Mouse (Mus musculus) limb, embryonic 13.5 days (tissue): Measurements from ENCODE around the gene Depdc1b. TPM values are rescaled to one million over a fixed set of nuclear protein-coding genes. Genes with fewer than 3 reads are reported as not detected.

Source experiments
- ATAC-seq: fragments of 200-750 bp; cut with Nextera tagmentation; 2 replicates; pipeline ENCODE4 v1.8.0; 2017; ENCODE audit warnings: low read depth, moderate number of reproducible peaks, moderate TSS enrichment; ENCODE audit not compliant: low FRiP score
- H3K27ac ChIP-seq: fragments of 300-500 bp; sonication (generic); 2 replicates; pipeline ENCODE4 v1.5.1; 2015; ENCODE audit warnings: inconsistent platforms, mild to moderate bottlenecking, moderate library complexity
- H3K27me3 ChIP-seq: fragments of 300-500 bp; sonication (generic); 2 replicates; pipeline ENCODE4 v1.6.1; 2015; ENCODE audit warnings: mild to moderate bottlenecking, inconsistent platforms
- H3K36me3 ChIP-seq: fragments of 300-500 bp; sonication (generic); 2 replicates; pipeline ENCODE4 v1.6.1; 2015; ENCODE audit warnings: inconsistent platforms, mild to moderate bottlenecking, moderate library complexity
- H3K4me1 ChIP-seq: fragments of 300-500 bp; sonication (generic); 2 replicates; pipeline ENCODE4 v1.6.1; 2015; ENCODE audit warnings: inconsistent platforms
- H3K4me2 ChIP-seq: fragments of 300-500 bp; sonication (generic); replicated peaks from 2 replicates; pipeline ENCODE4 v1.6.1; 2015; ENCODE audit warnings: inconsistent platforms, mild to moderate bottlenecking, moderate library complexity
- H3K4me3 ChIP-seq: fragments of 300-500 bp; sonication (generic); 2 replicates; pipeline ENCODE4 v1.5.1; 2015; ENCODE audit warnings: moderate library complexity, mild to moderate bottlenecking, inconsistent platforms
- H3K9ac ChIP-seq: fragments of 300-500 bp; sonication (generic); 2 replicates; pipeline ENCODE4 v1.6.1; 2015; ENCODE audit warnings: mild to moderate bottlenecking, inconsistent platforms
- H3K9me3 ChIP-seq: fragments of 300-500 bp; sonication (generic); 2 replicates; pipeline ENCODE4 v1.6.1; 2016; ENCODE audit warnings: inconsistent platforms
- WGBS: fragments of 180-500 bp; shearing (Covaris S2); methylation state at CpG from one replicate; pipeline ENCODE4 v1.1.7; 2015; 5-methylcytosine and 5-hydroxymethylcytosine counted together
- polyA plus RNA-seq: library from polyadenylated mRNA; unstranded; fragments of >200 nt; fragmentation: Nextera tagmentation; extraction: Ambion mirVana; gene quantifications from 2 replicates; pipeline ENCODE4 v1.2.1, GENCODE M21; 2015

Depdc1b gene
- polyA plus RNA-seq, 1 experiment from 2014 or later: 9.7 TPM

GRCm38 (mm10) chr13:108290314-108290713 lies 25.8 kb upstream of the Depdc1b start:
- H3K4me1 ChIP-seq: no peaks in the 10 kb centered on the region
- no peak overlapping the region for H3K4me2 ChIP-seq
- WGBS: 89% methylated on average over 4 of the region's 4 CpGs
- H3K27me3 ChIP-seq: no peaks in the 10 kb centered on the region
- no peak overlapping the region for H3K27ac ChIP-seq
- no peak for ATAC-seq
- H3K9me3 ChIP-seq: no peaks in the 10 kb centered on the region
- H3K4me3 ChIP-seq: no peak overlapping the region
- no peaks in the 10 kb centered on the region for H3K36me3 ChIP-seq
- H3K9ac ChIP-seq: no peak overlapping the region

- Histone ChIP-seq H3K9me3 (no peaks in the 10 kb centered on the region), H3K27me3 (no peaks in the 10 kb centered on the region), H3K27ac (no peak overlapping the region), H3K4me1 (peaks cover 25% of the 10 kb centered on the region), H3K4me2 (peak overlapping the region; percentile 60), H3K36me3 (no peaks in the 10 kb centered on the region), H3K4me3 (peak overlapping the region; percentile 30), H3K9ac (0 out of 2 replicates have a peak overlapping the region, but pooled peaks have one; percentile 5)
- ATAC-seq: peak; percentile 59
- WGBS: 6% methylated on average over 12 of the region's 12 CpGs
Observed at GRCm38 (mm10) chr13:108297350-108298093, 18.6 kb upstream of the Depdc1b start.

GRCm38 (mm10) chr13:108298241-108298640 lies 17.9 kb upstream of the Depdc1b start:
- ATAC-seq: no peak
- 46% methylated on average over 5 of the region's 5 CpGs for WGBS
- Histone ChIP-seq H3K9ac (no peak overlapping the region), H3K36me3 (no peaks in the 10 kb centered on the region), H3K27me3 (no peaks in the 10 kb centered on the region), H3K4me3 (no peak overlapping the region), H3K4me1 (peaks cover 25% of the 10 kb centered on the region), H3K4me2 (no peak overlapping the region), H3K27ac (no peak overlapping the region), H3K9me3 (no peaks in the 10 kb centered on the region)

GRCm38 (mm10) chr13:108300346-108300950 lies 15.7 kb upstream of the Depdc1b start:
- no peak overlapping the region for H3K27ac ChIP-seq
- H3K36me3 ChIP-seq: no peaks in the 10 kb centered on the region
- H3K9ac ChIP-seq: no peak overlapping the region
- no peak overlapping the region for H3K4me2 ChIP-seq
- H3K4me1 ChIP-seq: peaks cover 27% of the 10 kb centered on the region
- ATAC-seq: 0 out of 2 replicates have a peak, but pooled peaks have one; percentile 35
- H3K9me3 ChIP-seq: no peaks in the 10 kb centered on the region
- no peaks in the 10 kb centered on the region for H3K27me3 ChIP-seq
- no peak overlapping the region for H3K4me3 ChIP-seq
- 19% methylated on average over 5 of the region's 5 CpGs for WGBS

- H3K9ac ChIP-seq: no peak overlapping the region
- no peaks in the 10 kb centered on the region for H3K9me3 ChIP-seq
- no peak overlapping the region for H3K4me2 ChIP-seq
- H3K27me3 ChIP-seq: no peaks in the 10 kb centered on the region
- ATAC-seq: no peak
- 34% methylated on average over 7 of the region's 7 CpGs for WGBS
- H3K4me3 ChIP-seq: no peak overlapping the region
- H3K36me3 ChIP-seq: no peaks in the 10 kb centered on the region
- peaks cover 27% of the 10 kb centered on the region for H3K4me1 ChIP-seq
- H3K27ac ChIP-seq: peak overlapping the region; percentile 49; the same call in 1 of the 2 replicates
Observed at GRCm38 (mm10) chr13:108301411-108301810, 14.7 kb upstream of the Depdc1b start.

- ATAC-seq: no peak
- Histone ChIP-seq H3K27me3 (no peaks in the 10 kb centered on the region), H3K4me1 (peaks cover 19% of the 10 kb centered on the region), H3K4me2 (no peak overlapping the region), H3K9me3 (no peaks in the 10 kb centered on the region), H3K36me3 (no peaks in the 10 kb centered on the region), H3K4me3 (no peak overlapping the region), H3K27ac (no peak overlapping the region), H3K9ac (no peak overlapping the region)
- WGBS: 76% methylated on average over 7 of the region's 7 CpGs
Observed at GRCm38 (mm10) chr13:108302957-108303675, 13.0 kb upstream of the Depdc1b start.

- H3K36me3 ChIP-seq: no peaks in the 10 kb centered on the region
- ATAC-seq: no peak
- H3K9me3 ChIP-seq: no peaks in the 10 kb centered on the region
- H3K9ac ChIP-seq: no peak overlapping the region
- no peak overlapping the region for H3K4me2 ChIP-seq
- no peak overlapping the region for H3K27ac ChIP-seq
- no peak overlapping the region for H3K4me3 ChIP-seq
- no peaks in the 10 kb centered on the region for H3K27me3 ChIP-seq
- H3K4me1 ChIP-seq: peaks cover 19% of the 10 kb centered on the region
- WGBS: 51% methylated on average over 1 of the region's 1 CpGs
Observed at GRCm38 (mm10) chr13:108303841-108304240, 12.3 kb upstream of the Depdc1b start.

GRCm38 (mm10) chr13:108304680-108305079 lies 11.5 kb upstream of the Depdc1b start:
- no peaks in the 10 kb centered on the region for H3K9me3 ChIP-seq
- no peaks in the 10 kb centered on the region for H3K27me3 ChIP-seq
- ATAC-seq: no peak
- H3K27ac ChIP-seq: no peak overlapping the region
- no peaks in the 10 kb centered on the region for H3K36me3 ChIP-seq
- peaks cover 19% of the 10 kb centered on the region for H3K4me1 ChIP-seq
- 56% methylated on average over 2 of the region's 2 CpGs for WGBS
- no peak overlapping the region for H3K4me2 ChIP-seq
- H3K4me3 ChIP-seq: no peak overlapping the region
- no peak overlapping the region for H3K9ac ChIP-seq

- Histone ChIP-seq H3K4me2 (peak overlapping the region; percentile 87), H3K4me3 (peak overlapping the region; percentile 63), H3K4me1 (peaks cover 10% of the 10 kb centered on the region), H3K36me3 (no peaks in the 10 kb centered on the region), H3K9me3 (no peaks in the 10 kb centered on the region), H3K9ac (peak overlapping the region; percentile 81), H3K27ac (no peak overlapping the region), H3K27me3 (no peaks in the 10 kb centered on the region)
- WGBS: under 1% methylated on average over 32 of the region's 32 CpGs
- ATAC-seq: peak; percentile 68
Observed at GRCm38 (mm10) chr13:108316487-108316903, 363 bp downstream of the Depdc1b start.

- WGBS: 90% methylated on average over 2 of the region's 2 CpGs
- H3K27me3 ChIP-seq: no peaks in the 10 kb centered on the region
- ATAC-seq: no peak
- no peaks in the 10 kb centered on the region for H3K36me3 ChIP-seq
- H3K4me2 ChIP-seq: peak overlapping the region; percentile 87
- no peaks in the 10 kb centered on the region for H3K9me3 ChIP-seq
- no peak overlapping the region for H3K9ac ChIP-seq
- H3K27ac ChIP-seq: no peak overlapping the region
- H3K4me1 ChIP-seq: peaks cover 10% of the 10 kb centered on the region
- peak overlapping the region; percentile 63 for H3K4me3 ChIP-seq
Observed at GRCm38 (mm10) chr13:108317414-108317813, 1.3 kb downstream of the Depdc1b start.

- no peak for ATAC-seq
- Histone ChIP-seq H3K9me3 (no peaks in the 10 kb centered on the region), H3K4me1 (peaks cover 10% of the 10 kb centered on the region), H3K4me2 (no peak overlapping the region), H3K27me3 (no peaks in the 10 kb centered on the region), H3K4me3 (no peak overlapping the region), H3K9ac (no peak overlapping the region), H3K27ac (no peak overlapping the region), H3K36me3 (peaks cover 3% of the 10 kb centered on the region)
- WGBS: 95% methylated on average over 8 of the region's 8 CpGs
Observed at GRCm38 (mm10) chr13:108319028-108319427, 2.9 kb downstream of the Depdc1b start.

GRCm38 (mm10) chr13:108320216-108320615 lies 4.1 kb downstream of the Depdc1b start:
- H3K4me2 ChIP-seq: no peak overlapping the region
- H3K27me3 ChIP-seq: no peaks in the 10 kb centered on the region
- 93% methylated on average over 8 of the region's 8 CpGs for WGBS
- peaks cover 10% of the 10 kb centered on the region for H3K4me1 ChIP-seq
- H3K4me3 ChIP-seq: no peak overlapping the region
- H3K36me3 ChIP-seq: peaks cover 15% of the 10 kb centered on the region
- no peak for ATAC-seq
- H3K9ac ChIP-seq: no peak overlapping the region
- no peaks in the 10 kb centered on the region for H3K9me3 ChIP-seq
- H3K27ac ChIP-seq: no peak overlapping the region
